Mouse (Mus musculus): ENCODE measurements around the gene Plekho2. TPM values are rescaled to one million over a fixed set of nuclear protein-coding genes. Genes with fewer than 3 reads are reported as not detected.

Gene Plekho2
- polyA plus RNA-seq, 1 experiment from 2014 or later = 6.7 TPM

DNA sequence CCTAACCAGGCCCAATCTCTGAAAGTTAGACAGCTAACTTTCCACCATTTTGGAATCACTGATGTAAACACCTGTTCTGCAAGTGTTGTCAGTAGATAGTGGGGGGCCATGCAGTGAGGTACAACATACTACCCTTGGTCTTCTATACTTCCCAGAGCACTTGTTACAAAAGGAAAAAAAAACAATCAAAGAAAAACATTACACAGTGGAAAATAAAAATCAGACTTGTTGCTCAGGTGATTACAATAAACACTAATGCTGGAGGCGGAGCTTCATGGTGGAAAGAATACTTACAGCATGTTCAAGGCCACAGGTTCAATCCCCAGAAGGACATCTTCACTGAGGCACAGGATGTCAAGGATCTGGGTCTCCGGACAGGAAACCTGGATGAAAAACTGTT, 27.1 kb downstream of the Plekho2 start:
- Histone ChIP-seq H3K4me2 (replicated peaks; ENCODE audit: low read depth) (no peak overlapping the region), H3K9me3 (ENCODE audit: control insufficient read depth) (no peaks in the 10 kb centered on the region), H3K4me3 (ENCODE audit: low read depth, low read length) (no peak overlapping the region), H3K9ac (ENCODE audit: low read depth, low read length) (no peak overlapping the region), H3K36me3 (ENCODE audit: control insufficient read depth, insufficient read depth) (peaks cover 15% of the 10 kb centered on the region; the same call in 1 of the 2 replicates), H3K4me1 (replicated peaks; ENCODE audit: control insufficient read depth, insufficient read depth, low read length) (0 out of 2 replicates have a peak, but pooled peaks cover 2% of the 10 kb centered on the region), H3K27me3 (replicated peaks; ENCODE audit: control insufficient read depth, insufficient read depth, low read length) (no peaks in the 10 kb centered on the region), H3K27ac (ENCODE audit: low read depth, low read length) (no peak overlapping the region)
- TF ChIP-seq CTCF (IDR thresholded peaks at IDR 0.05; ENCODE audit: low read depth) = no peak
- 98% methylated on average over 2 of the region's 2 CpGs for WGBS
- ATAC-seq = no peak

DNA sequence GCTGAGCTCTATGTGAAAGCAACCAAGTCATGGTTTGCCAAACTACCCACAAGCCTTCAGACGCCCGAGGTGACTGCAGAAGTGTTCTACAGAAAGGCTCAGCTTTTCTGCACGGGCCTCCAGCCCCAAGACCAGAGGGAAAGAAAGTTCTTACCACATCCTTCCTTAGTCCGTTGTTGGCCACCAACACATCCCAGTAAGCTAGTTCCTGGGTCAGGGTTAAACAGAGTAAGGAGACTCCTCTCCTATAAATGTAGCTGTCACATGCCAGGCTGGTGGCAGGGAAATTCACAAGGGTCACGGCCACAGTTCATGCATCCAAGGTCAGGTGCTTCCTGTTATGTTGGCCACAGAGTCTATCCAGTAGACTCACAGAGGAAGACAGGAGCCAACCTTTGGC, 27.7 kb downstream of the Plekho2 start:
- no peak overlapping the region for H3K9ac ChIP-seq (ENCODE audit: low read depth, low read length)
- no peak overlapping the region for H3K4me3 ChIP-seq (ENCODE audit: low read depth, low read length)
- 0 out of 2 replicates have a peak, but pooled peaks cover 2% of the 10 kb centered on the region for H3K4me1 ChIP-seq (replicated peaks; ENCODE audit: control insufficient read depth, insufficient read depth, low read length)
- H3K36me3 ChIP-seq (ENCODE audit: control insufficient read depth, insufficient read depth) = peaks cover 15% of the 10 kb centered on the region; the same call in 1 of the 2 replicates
- no peak for TF ChIP-seq CTCF (IDR thresholded peaks at IDR 0.05; ENCODE audit: low read depth)
- H3K27me3 ChIP-seq (replicated peaks; ENCODE audit: control insufficient read depth, insufficient read depth, low read length) = no peaks in the 10 kb centered on the region
- H3K9me3 ChIP-seq (ENCODE audit: control insufficient read depth) = no peaks in the 10 kb centered on the region
- no peak overlapping the region for H3K27ac ChIP-seq (ENCODE audit: low read depth, low read length)
- no peak for ATAC-seq
- H3K4me2 ChIP-seq (replicated peaks; ENCODE audit: low read depth) = no peak overlapping the region
- 87% methylated on average over 5 of the region's 5 CpGs for WGBS

DNA sequence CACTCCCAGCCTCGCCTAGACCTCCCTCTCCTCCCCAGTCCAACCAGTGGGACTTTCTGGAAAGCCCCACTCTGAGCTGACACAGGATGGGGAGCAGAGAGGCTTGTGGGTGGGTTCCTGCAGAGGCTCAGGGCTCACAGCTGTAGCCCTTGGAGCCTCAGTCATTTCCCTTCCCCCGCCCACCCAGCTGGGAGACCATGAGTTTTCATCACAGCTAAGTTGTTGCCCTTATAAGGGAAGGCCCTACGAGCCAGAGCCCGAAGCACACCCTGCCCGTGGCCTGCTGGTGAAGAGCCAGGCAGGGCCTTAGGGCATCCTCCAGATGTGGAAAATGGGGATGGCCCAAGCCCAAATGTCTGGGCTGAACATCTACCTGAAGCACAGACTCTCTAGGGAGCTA, 28.8 kb downstream of the Plekho2 start:
- no peak for TF ChIP-seq CTCF (IDR thresholded peaks at IDR 0.05; ENCODE audit: low read depth)
- WGBS = 23% methylated on average over 5 of the region's 5 CpGs
- Histone ChIP-seq H3K27me3 (replicated peaks; ENCODE audit: control insufficient read depth, insufficient read depth, low read length) (no peaks in the 10 kb centered on the region), H3K36me3 (ENCODE audit: control insufficient read depth, insufficient read depth) (peaks cover 7% of the 10 kb centered on the region; the same call in 1 of the 2 replicates), H3K4me1 (replicated peaks; ENCODE audit: control insufficient read depth, insufficient read depth, low read length) (0 out of 2 replicates have a peak, but pooled peaks cover 2% of the 10 kb centered on the region), H3K4me2 (replicated peaks; ENCODE audit: low read depth) (no peak overlapping the region), H3K27ac (ENCODE audit: low read depth, low read length) (peak overlapping the region; percentile 75), H3K9ac (ENCODE audit: low read depth, low read length) (no peak overlapping the region), H3K4me3 (ENCODE audit: low read depth, low read length) (no peak overlapping the region), H3K9me3 (ENCODE audit: control insufficient read depth) (no peaks in the 10 kb centered on the region)
- ATAC-seq = peak; percentile 58; the same call in 1 of the 2 replicates

DNA sequence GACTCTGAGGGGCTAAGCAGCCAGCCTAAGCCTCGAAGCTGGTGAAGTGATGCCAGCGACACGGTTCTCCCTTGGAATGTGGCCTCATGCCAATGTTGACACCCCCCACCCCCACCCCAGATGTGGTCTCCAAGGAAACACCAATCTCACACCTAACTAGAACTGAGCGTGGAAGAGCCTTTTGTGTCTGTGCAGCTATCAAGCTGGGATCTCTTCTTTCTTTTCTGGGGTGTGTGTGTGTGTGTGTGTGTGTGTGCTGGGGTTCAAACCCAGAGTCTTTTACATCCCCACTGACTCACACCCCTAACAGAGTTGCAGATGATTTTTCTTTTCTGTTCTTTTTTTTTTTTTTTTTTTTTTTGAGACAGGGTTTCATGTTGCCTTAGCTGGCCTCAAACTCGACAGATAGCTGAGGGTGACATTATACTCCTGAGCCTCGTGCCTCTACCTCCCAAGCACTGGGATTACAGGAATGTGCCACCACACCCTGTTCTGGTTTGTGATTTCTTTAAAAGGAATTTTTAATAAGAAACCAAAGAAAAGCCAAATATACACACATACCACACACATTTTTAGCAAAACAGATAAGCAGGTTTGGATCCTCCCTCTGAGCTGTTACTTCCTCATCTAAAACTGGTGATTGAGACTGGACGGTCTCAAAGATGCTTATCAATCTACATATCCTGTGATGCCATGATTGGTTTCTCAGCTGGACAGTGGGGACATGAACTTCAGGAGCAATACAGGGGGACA, 29.6 kb downstream of the Plekho2 start:
- 0 out of 2 replicates have a peak, but pooled peaks cover 2% of the 10 kb centered on the region for H3K4me1 ChIP-seq (replicated peaks; ENCODE audit: control insufficient read depth, insufficient read depth, low read length)
- H3K36me3 ChIP-seq (ENCODE audit: control insufficient read depth, insufficient read depth) = no peaks in the 10 kb centered on the region
- no peak overlapping the region for H3K4me3 ChIP-seq (ENCODE audit: low read depth, low read length)
- 31% methylated on average over 7 of the region's 7 CpGs for WGBS
- H3K9ac ChIP-seq (ENCODE audit: low read depth, low read length) = no peak overlapping the region
- H3K4me2 ChIP-seq (replicated peaks; ENCODE audit: low read depth) = no peak overlapping the region
- peak overlapping the region; percentile 75 for H3K27ac ChIP-seq (ENCODE audit: low read depth, low read length)
- no peak for ATAC-seq
- H3K27me3 ChIP-seq (replicated peaks; ENCODE audit: control insufficient read depth, insufficient read depth, low read length) = no peaks in the 10 kb centered on the region
- no peaks in the 10 kb centered on the region for H3K9me3 ChIP-seq (ENCODE audit: control insufficient read depth)
- no peak for TF ChIP-seq CTCF (IDR thresholded peaks at IDR 0.05; ENCODE audit: low read depth)

DNA sequence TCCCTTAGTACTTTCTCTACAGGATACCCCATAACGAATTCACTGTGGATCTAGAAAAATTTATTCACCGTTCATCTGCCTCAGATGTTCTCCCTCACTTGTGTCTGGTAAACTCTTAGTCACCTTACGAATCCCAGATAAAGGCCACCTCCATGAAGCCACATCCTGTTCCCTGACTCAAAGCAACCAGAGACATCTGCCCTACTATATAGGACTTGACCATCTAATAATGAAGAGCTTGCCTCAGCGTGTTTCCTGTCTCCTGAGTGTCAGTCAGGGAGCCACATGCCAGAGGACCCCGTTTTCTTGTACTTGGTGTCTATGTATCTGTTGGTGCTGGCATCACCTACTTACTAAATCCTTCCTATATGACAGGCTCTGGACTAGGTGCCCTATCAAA, 30.2 kb downstream of the Plekho2 start:
- Histone ChIP-seq H3K9me3 (ENCODE audit: control insufficient read depth) (no peaks in the 10 kb centered on the region), H3K9ac (ENCODE audit: low read depth, low read length) (no peak overlapping the region), H3K4me1 (replicated peaks; ENCODE audit: control insufficient read depth, insufficient read depth, low read length) (0 out of 2 replicates have a peak, but pooled peaks cover 2% of the 10 kb centered on the region), H3K4me3 (ENCODE audit: low read depth, low read length) (no peak overlapping the region), H3K27me3 (replicated peaks; ENCODE audit: control insufficient read depth, insufficient read depth, low read length) (no peaks in the 10 kb centered on the region), H3K36me3 (ENCODE audit: control insufficient read depth, insufficient read depth) (no peaks in the 10 kb centered on the region), H3K4me2 (replicated peaks; ENCODE audit: low read depth) (no peak overlapping the region), H3K27ac (ENCODE audit: low read depth, low read length) (no peak overlapping the region)
- no peak for ATAC-seq
- WGBS = 80% methylated on average over 5 of the region's 5 CpGs
- TF ChIP-seq CTCF (IDR thresholded peaks at IDR 0.05; ENCODE audit: low read depth) = no peak

DNA sequence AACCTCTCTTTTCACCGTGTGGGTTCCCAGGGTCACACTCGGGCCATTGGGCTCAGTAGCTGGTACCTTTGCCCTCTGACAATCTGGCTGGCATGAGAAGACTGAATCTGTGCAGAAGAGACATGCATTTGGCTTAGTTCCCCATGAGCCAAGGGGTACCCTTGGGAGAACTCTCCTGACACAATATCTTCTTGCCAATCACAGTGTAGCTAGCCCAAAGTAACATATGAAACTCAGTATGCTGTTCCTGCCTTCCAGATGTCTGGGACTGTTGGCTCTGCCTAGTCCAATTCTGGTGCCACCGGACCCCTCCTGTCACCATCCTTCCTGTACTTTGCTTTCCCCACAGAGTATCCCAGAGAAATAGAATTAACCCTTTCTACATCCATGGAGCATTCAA, 30.7 kb downstream of the Plekho2 start:
- no peak for ATAC-seq
- WGBS = 83% methylated on average over 3 of the region's 3 CpGs
- H3K27ac ChIP-seq (ENCODE audit: low read depth, low read length) = no peak overlapping the region

More for the DNA sequence above, 30.7 kb downstream of the Plekho2 start:
- Histone ChIP-seq H3K9ac (ENCODE audit: low read depth, low read length) (no peak overlapping the region), H3K4me2 (replicated peaks; ENCODE audit: low read depth) (no peak overlapping the region), H3K4me3 (ENCODE audit: low read depth, low read length) (no peak overlapping the region), H3K36me3 (ENCODE audit: control insufficient read depth, insufficient read depth) (no peaks in the 10 kb centered on the region), H3K27me3 (replicated peaks; ENCODE audit: control insufficient read depth, insufficient read depth, low read length) (no peaks in the 10 kb centered on the region), H3K4me1 (replicated peaks; ENCODE audit: control insufficient read depth, insufficient read depth, low read length) (0 out of 2 replicates have a peak, but pooled peaks cover 2% of the 10 kb centered on the region), H3K9me3 (ENCODE audit: control insufficient read depth) (no peaks in the 10 kb centered on the region)
- TF ChIP-seq CTCF (IDR thresholded peaks at IDR 0.05; ENCODE audit: low read depth) = no peak

Measured in intestine, postnatal 0 days (tissue).